Mouse (Mus musculus) ovary, adult 18-20 months (tissue): ENCODE measurements at regions not wholly inside any gene's neighbourhood (a gene's known extent, or its start where the extent isn't known, plus 50 kb on each side); places are given as distances from the start of the nearest gene placed in this dataset.

Source experiments
- DNase-seq: peaks from one replicate; pipeline ENCODE4 v3.0.0; 2022; ENCODE audit warnings: low spot score, mixed read lengths

DNA sequence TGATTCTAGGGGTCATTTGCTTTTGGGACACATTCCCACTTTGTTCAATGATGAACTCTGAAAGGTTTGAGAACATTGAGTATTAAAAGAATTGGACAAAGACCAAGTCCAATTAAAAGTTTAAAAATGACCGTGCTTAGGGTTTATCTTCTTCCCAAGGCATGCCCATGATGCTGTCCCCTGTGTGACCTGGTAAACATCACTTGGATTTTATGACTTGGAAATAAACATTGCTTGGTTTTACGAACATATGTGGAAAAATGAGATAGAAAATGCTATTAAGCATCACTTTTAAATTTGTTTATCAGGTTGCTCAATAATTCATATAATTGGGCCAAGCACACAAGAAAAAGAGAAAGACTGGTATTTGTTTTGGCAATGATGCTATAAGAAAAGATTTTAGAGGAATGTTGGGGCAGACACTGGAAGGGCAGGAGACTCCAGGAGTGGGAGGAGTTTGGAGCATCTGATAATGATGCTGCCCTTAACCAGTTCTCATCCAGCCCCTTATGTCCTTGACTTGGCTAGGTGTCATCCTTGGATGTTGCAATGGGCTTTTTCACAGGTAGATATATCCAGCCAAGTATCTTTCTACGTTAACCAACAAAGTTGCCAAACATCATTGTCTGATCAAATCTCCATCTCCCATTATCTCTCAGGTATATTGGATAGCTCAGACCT is 92.1 kb upstream of the Dcn start:
- no peak for DNase-seq

DNA sequence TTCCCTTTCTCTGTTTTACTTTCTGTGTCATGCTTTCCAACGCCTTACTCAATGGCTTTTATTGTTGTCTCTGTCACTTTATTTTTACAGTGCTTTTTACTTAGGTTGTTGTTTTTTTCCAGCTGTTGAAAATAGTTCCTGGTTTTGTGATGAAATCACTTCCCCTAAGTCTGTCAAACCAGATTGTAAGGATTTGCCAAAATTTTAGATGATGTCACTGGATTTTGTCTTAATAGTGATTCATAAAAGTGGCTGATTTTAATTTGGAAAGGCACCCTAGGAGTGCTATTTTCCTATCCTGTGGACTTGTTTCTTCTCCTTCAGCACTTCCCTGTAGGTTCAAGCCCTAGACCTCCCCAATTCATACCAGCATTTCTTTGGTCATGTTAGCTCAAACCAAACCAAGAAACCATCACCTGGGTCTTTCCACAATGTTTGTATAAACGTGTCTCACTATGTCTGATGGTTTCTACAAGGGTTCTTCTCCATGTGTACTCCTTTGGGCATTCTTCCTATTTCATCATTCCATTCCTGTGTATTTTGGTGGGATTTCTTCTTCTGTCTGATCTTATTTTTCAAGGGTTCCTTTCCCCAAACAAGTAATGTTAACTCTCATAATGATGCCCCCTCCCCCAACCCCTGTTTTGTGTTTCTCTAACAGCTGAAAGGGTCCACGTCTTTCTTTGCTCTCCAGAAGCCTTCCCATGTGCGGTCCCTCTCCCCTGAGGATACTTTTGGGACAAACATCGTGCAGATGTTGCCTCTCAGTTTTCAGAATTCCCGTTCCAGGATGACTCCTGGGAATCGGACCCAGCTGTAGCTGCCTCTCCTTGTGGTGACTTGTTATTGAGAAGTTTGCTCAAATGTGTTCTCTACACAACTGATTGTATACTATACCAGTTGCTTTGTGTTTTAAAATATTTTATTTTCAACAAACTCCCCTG is 89.5 kb upstream of the Dcn start:
- DNase-seq = no peak

DNA sequence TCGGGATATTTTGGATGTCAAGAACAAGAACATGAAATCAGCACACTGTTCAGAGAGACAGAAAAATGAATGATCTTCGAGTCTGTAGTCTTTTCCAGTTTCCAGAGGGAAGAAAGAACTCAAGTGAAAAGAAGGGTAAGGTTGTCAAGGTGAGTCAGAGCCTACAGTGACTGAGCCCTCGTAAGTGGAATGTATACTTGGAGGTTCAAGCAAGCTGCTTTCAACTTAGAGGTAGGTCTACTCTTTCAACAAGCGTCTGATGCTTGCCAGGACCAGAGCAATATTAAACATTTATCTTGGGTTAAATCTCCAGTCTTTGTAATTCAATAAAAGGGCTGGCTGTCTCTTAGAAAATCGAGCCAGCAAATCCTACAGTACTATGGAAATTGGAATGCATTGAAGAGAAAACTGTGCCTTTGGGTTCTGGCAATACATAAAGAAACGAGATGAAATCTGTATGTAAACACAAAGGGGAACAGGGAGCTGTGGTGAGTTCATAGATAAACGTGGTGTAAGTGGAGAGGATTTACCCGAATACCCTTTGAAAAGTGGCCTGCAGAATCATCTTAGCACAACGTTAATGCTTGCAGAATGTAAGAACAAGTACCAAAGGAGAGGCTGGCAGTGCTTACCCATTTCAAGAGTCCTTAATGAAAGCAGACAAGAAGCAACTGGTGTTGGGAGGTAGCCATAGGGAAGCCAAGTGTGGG is 82.2 kb upstream of the Dcn start:
- DNase-seq = no peak

DNA sequence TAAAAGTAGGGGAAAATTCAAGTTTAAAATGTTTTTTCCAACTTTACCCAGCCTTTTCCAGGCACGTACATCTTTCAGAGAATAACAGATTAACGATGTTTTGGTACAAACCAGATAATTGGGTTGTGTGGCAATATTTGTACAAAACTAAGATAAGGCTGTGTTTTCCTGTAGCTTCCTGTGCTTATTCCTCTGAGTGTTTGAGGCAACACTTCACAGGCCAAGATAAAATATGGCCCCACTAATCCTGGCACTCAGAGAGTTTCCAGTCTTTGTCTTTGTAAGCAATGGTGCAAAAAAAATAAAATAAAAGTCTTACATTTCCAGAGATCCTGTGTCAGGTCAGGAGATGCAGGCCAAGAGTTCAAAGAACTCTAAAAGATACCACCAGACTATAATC is 81.5 kb upstream of the Dcn start:
- no peak for DNase-seq

DNA sequence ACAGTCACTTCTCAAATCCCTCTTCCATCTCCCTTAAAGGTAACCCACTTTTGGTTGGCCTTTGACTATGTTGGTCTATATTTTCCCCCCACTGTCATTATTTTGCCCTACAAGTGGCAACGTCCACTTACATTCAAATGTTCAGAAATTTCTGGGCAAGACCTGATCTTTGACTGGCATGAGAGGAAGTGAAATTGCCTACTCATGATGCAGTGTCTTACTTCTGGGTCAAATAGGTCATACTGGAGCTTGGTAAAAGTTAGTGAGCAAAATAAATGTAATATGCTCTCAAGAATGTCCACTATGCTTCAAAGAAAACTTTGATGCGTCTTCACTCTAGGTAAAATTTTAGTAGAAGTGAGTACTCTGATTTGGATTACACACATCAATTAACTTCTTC is 76.9 kb upstream of the Dcn start:
- no peak for DNase-seq

DNA sequence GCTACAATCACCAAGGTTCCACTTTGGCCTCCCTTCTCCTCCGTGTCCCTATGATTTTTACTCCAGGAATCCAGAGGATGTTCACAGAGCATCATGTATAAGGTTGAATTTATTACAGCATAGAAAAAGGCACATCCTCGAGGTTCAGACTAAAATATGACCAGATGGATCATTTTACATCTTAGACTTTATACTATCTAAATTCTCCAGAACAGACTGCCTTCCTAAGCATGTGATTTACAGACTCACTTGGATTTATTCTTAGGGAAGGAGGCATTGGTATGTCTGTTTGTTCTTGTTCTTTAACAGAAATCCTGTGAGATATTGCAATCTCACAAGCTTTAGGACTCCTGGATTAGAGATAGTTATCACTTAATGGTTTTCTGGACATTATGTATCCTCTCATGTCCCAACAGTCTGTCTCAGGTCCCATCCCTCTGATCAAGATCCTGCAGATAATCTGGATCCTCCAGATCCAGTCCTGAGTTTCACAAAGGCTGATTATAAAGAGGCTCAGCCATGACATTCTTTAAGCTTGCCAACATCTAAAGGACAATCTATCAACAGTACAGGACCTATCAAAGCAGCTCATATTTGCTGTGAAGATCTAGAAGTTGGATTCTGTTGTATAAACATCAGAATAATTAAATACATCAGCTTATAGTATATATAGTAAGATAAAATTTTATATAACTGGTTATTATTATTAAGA is 75.2 kb upstream of the Dcn start:
- DNase-seq = no peak

DNA sequence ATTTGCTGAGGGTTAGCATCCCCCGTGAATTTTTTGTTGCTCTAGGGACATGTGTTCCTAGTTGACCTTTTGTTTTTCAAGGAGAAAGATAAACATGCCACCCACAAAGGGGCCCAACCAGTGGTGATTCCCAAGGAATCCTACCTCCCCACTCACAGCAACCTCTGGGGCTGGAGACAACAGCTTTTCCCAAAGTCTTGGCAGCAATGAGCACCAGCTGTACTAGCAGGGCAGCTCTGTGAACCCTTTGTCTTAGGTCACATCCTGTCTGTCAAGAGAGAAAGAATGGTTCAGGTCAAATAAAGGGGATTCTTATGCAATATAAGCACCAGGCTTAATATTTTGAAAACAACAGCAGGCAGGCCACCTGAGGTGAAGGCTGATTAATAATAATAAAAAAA is 70.2 kb upstream of the Dcn start:
- DNase-seq = peak; percentile 30

DNA sequence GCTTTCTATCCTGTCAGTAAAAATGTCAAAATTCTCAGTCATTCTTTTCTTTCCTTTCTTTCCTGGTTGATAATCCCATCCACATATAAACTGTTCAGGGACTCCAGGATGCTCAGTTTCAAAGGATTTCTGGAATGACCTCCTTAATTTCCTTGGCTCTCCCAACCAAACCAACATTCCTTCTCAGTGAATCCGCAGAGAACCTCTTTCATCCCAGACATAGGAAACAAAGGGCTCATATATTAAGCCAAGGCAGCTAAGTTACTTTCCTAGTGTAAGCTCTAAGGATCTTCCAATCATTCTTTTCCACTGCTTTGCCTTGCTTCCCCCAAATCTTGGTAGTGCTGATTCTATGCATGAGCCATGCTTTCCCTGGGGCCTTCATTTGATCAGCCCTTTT is 69.5 kb upstream of the Dcn start:
- no peak for DNase-seq

DNA sequence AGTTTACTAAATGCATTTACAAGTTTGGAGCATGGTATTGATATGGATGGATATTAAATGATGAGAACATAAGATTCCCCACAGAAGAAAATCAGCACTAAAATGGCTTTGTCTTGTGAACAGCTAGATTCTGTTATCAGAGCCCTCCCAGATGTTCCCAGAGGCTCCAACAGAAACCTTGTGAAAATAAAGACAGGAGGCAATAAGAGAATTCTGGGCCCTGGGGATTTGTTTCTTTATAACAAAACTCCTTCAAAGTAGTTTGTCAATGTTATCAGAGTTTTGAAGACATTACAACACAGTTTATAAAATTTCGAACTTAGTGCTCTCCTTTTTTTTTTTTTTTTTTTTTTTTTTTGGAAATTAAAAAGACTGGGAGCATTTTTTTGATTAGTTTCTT is 56.8 kb upstream of the Dcn start:
- no peak for DNase-seq

DNA sequence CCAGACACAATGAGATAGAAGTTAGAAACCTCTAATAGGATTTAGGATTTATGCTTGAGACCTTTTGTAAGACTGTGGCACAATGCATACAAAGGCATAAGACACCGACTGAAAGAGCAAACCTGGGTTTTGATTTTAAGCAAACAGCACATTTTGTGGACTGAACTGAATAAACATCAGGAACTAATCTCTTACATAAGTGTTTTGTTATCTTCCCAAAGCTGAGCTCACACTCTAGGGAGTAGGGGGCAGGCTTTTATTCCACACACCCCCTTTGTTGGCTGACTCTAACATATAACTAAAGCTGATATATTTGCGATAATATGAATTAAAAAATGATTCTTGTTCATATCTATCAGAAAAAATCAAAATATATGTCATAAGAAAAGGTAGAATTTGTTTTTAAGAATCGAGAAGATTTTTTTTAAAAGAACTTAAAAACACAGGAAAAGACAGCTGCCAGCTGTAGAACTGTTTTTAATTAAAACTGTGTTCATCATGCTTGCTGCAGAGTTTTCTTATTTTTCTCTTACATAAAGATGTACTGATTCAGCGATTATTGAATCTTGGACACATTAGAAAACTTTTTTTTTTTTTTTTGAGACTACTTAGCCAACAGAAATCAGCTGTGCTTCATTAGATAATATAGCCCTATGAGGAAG is 56.2 kb upstream of the Dcn start:
- no peak for DNase-seq
